Mouse (Mus musculus): ENCODE results near the gene Slco4c1.

Gene Slco4c1

GRCm38 (mm10) chr1:96773712-96774111 is 98.3 kb downstream of the Slco4c1 start:
- no peak for DNase-seq (ENCODE audit: inconsistent age in 2 of 2, low spot score in 1 of 2)

DNA sequence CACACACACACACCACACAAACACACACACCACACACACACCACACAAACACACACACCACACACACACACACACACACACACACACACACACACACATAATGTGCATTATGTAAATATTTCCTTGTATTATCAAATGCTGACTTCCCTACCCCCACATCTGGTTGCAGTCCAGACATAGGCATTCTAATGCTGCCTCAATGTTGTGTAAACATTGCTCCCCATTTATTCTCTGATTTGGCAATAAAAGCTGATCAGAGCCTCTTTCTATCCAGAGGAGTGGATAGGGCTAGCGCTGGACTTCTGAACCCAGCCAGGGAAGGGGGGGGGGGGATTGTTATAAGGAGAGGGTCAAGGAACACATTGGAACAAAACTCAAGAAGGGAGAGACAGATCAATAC is 101.7 kb downstream of the Slco4c1 start:
- DNase-seq (ENCODE audit: inconsistent age in 2 of 2, low spot score in 1 of 2) = no peak

- DNase-seq (ENCODE audit: inconsistent age in 2 of 2, low spot score in 1 of 2) = peak in 1 of 2 experiments; percentile 44
These were observed 103.7 kb downstream of the Slco4c1 start for GRCm38 (mm10) chr1:96768264-96768663.

GRCm38 (mm10) chr1:96766535-96766934 is 105.4 kb downstream of the Slco4c1 start:
- DNase-seq (ENCODE audit: inconsistent age in 2 of 2, low spot score in 1 of 2) = no peak

All from adrenal gland, adult (tissue).